Mouse (Mus musculus) lung, postnatal 0 days (tissue): ENCODE results near the gene Vps36. TPM values are rescaled to one million over a fixed set of nuclear protein-coding genes. Genes with fewer than 3 reads are reported as not detected.

Source experiments
- ATAC-seq: fragments of 200-750 bp; cut with Nextera tagmentation; 2 replicates; pipeline ENCODE4 v1.8.0; 2017; ENCODE audit warnings: moderate library complexity
- DNase-seq: peaks from one replicate; pipeline ENCODE4 v3.0.0-alpha.2; 2016; ENCODE audit warnings: low spot score
- H3K27ac ChIP-seq: fragments of 300-500 bp; sonication (generic); 2 replicates; pipeline ENCODE4 v1.5.1; 2014; ENCODE audit warnings: antibody characterized with exemption, mild to moderate bottlenecking, low read length, mixed read lengths
- H3K27me3 ChIP-seq: fragments of 300-500 bp; sonication (generic); replicated peaks from 2 replicates; pipeline ENCODE4 v1.6.1; 2014; ENCODE audit warnings: low read length, mixed read lengths; ENCODE audit not compliant: insufficient read depth
- H3K36me3 ChIP-seq: fragments of 300-500 bp; sonication (generic); 2 replicates; pipeline ENCODE4 v1.6.1; 2014; ENCODE audit warnings: low read length, mixed read lengths; ENCODE audit not compliant: insufficient read depth
- H3K4me1 ChIP-seq: fragments of 300-500 bp; sonication (generic); 2 replicates; pipeline ENCODE4 v1.6.1; 2014; ENCODE audit warnings: antibody characterized with exemption, low read depth, low read length, mixed read lengths; ENCODE audit not compliant: insufficient read depth
- H3K4me2 ChIP-seq: fragments of 300-500 bp; sonication (generic); replicated peaks from 2 replicates; pipeline ENCODE4 v1.6.1; 2014; ENCODE audit warnings: low read depth, mild to moderate bottlenecking, low read length, moderate library complexity, mixed read lengths
- H3K4me3 ChIP-seq: fragments of 300-500 bp; sonication (generic); 2 replicates; pipeline ENCODE4 v1.5.1; 2014; ENCODE audit warnings: low read depth, low read length
- H3K9ac ChIP-seq: fragments of 300-500 bp; sonication (generic); replicated peaks from 2 replicates; pipeline ENCODE4 v1.6.1; 2014; ENCODE audit warnings: low read depth, mild to moderate bottlenecking
- H3K9me3 ChIP-seq: fragments of 300-500 bp; sonication (generic); 2 replicates; pipeline ENCODE4 v1.6.1; 2016; ENCODE audit warnings: low read length, mixed read lengths
- CTCF ChIP-seq: IDR thresholded peaks from 2 replicates; pipeline ENCODE4 v1.5.1; 2016; ENCODE audit warnings: antibody characterized with exemption, mild to moderate bottlenecking
- EP300 ChIP-seq: IDR thresholded peaks from 2 replicates; pipeline ENCODE4 v1.6.1; 2016; ENCODE audit warnings: antibody characterized with exemption, mild to moderate bottlenecking, control low read depth
- WGBS: fragments of 180-500 bp; shearing (Covaris S2); extraction: QIAGEN DNeasy Blood & Tissue Kit; methylation state at CpG from one replicate; pipeline ENCODE4 v1.1.7; 2014; 5-methylcytosine and 5-hydroxymethylcytosine counted together
- polyA plus RNA-seq: library from polyadenylated mRNA; unstranded; fragments of >200 nt; fragmentation: Nextera tagmentation; extraction: Ambion mirVana; gene quantifications from 2 replicates; pipeline ENCODE4 v1.2.1, GENCODE M21; 2015

Gene Vps36
- polyA plus RNA-seq, 1 experiment from 2014 or later = 36.8 TPM

GRCm38 (mm10) chr8:22169167-22169566, 23.4 kb upstream of the Vps36 start:
- Histone ChIP-seq H3K9ac (no peak overlapping the region), H3K9me3 (no peaks in the 10 kb centered on the region), H3K27ac (no peak overlapping the region), H3K27me3 (no peaks in the 10 kb centered on the region), H3K36me3 (no peaks in the 10 kb centered on the region), H3K4me2 (no peak overlapping the region), H3K4me3 (no peak overlapping the region), H3K4me1 (no peaks in the 10 kb centered on the region)
- WGBS = 91% methylated on average over 5 of the region's 5 CpGs
- no peak for TF ChIP-seq CTCF
- no peak for ATAC-seq
- no peak for DNase-seq

DNA sequence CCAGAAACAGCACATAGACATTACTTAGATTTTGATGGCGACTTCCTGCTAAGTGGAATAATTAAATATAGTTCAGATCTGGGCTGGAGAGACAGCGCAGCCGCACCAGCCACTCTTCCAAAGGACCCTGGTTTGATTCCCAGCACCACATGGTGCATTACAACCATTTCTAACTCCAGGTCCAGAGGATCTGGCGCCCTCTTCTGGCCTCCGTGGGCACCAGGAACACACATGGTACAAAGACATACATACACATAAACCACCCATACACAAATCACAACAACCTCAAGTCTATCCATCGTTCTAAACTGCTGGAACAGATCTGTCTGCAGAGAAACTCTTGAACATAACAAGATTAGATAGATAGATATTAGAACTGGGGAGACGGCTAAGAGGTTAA, 16.6 kb upstream of the Vps36 start:
- no peak for DNase-seq
- no peaks in the 10 kb centered on the region for H3K9me3 ChIP-seq
- WGBS = 95% methylated on average over 7 of the region's 7 CpGs
- ATAC-seq = no peak
- no peaks in the 10 kb centered on the region for H3K36me3 ChIP-seq
- no peak overlapping the region for H3K4me3 ChIP-seq
- no peaks in the 10 kb centered on the region for H3K27me3 ChIP-seq
- no peak overlapping the region for H3K4me2 ChIP-seq
- H3K9ac ChIP-seq = no peak overlapping the region
- no peaks in the 10 kb centered on the region for H3K4me1 ChIP-seq
- H3K27ac ChIP-seq = no peak overlapping the region
- TF ChIP-seq EP300 (no peak), CTCF (no peak)

DNA sequence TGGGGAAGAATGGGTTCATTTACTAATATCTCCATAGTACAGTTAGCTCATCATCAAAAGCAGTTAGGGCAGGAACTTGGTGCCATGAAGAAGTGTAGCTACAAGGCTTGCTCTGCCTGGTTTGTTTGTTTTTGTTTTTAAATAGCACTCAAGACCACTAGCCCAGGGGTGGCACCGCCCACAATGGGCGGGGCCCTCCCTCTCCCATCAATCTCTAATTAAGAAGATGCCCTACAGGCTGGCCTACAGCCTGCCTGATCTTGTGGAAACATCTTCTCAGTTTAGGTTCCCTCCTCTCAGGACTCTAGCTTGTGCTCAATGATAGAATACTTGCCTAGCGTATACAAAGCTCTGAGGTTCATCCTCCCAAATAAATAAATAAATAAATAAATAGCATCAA, 7.7 kb upstream of the Vps36 start:
- H3K4me3 ChIP-seq = peak overlapping the region; percentile 79
- DNase-seq (peak; percentile 26), ATAC-seq (no peak; the same call in 1 of the 2 replicates)
- no peaks in the 10 kb centered on the region for H3K9me3 ChIP-seq
- 0% methylated on average over 3 of the region's 3 CpGs for WGBS
- no peaks in the 10 kb centered on the region for H3K36me3 ChIP-seq
- TF ChIP-seq EP300 = no peak
- no peaks in the 10 kb centered on the region for H3K27me3 ChIP-seq
- H3K4me2 ChIP-seq = peak overlapping the region; percentile 82
- H3K27ac ChIP-seq = no peak overlapping the region
- H3K4me1 ChIP-seq = 0 out of 2 replicates have a peak, but pooled peaks cover 2% of the 10 kb centered on the region
- no peak overlapping the region for H3K9ac ChIP-seq

DNA sequence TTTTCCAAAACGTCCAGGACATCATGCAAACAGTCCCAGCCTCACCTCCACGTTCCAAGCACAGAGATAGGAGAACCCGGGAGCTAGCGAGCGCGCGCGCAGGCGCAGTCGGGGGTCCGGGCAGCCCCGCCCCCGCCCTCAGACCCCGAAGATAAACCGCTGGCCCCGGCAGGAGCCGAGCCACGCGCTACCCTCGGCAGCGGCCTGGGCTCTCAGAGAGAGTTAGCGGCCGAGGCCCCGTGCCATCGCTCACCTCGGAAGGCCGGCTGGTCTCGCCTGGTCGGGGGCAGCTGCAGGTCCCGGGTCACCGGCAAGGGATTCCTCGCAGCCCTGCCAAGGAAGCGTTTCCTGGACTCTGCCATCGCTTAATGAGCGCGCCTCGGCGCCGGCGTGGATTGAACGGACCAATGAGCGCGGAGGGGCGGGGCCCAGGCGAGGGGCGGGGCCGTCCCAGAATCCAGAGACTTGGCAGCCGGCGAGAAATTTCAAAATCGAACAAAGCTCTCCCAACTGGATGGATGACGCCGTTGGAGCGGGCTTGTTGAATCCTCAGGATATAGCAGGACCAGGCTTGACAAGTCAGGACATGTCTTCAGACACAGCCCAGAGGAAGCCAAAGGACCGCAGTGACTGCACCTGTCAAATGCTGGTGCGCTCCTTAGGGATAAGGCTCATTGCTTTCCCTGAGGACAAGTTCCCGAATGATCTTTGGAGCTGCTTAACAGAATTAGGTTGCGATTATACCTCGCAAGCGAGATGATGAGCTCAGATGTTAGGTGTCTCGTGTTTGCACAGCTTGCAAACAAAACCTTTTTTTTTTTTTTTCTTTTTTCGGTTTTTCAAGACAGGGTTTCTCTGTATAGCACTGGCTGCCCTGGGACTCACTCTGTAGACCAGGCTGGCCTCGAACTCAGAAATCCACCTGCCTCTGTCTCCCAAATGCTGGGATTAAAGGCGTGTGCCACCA, 6.9 kb upstream of the Vps36 start, which contains the start of gene Ckap2:
Gene Ckap2 (minus strand): TSS at position 389 of the 967 bp plus-strand sequence.
- no peaks in the 10 kb centered on the region for H3K27me3 ChIP-seq
- no peaks in the 10 kb centered on the region for H3K9me3 ChIP-seq
- H3K36me3 ChIP-seq = no peaks in the 10 kb centered on the region
- peak within 1 kb of the TSS; percentile 43; the same call in 1 of the 2 replicates for H3K9ac ChIP-seq
- peak within 1 kb of the TSS; percentile 43 for H3K27ac ChIP-seq
- DNase-seq (peak; percentile 96), ATAC-seq (peak; percentile 98)
- 0 out of 2 replicates have a peak, but pooled peaks cover 2% of the 10 kb centered on the region for H3K4me1 ChIP-seq
- TF ChIP-seq CTCF (no peak), EP300 (no peak; the same call in 1 of the 2 replicates)
- peak within 1 kb of the TSS; percentile 79 for H3K4me3 ChIP-seq
- 2% methylated on average over 60 of the region's 63 CpGs for WGBS
- peak within 1 kb of the TSS; percentile 82 for H3K4me2 ChIP-seq

GRCm38 (mm10) chr8:22193432-22194010, 912 bp downstream of the Vps36 start:
- H3K4me1 ChIP-seq = peaks cover 6% of the 10 kb centered on the region; the same call in 1 of the 2 replicates
- TF ChIP-seq CTCF (no peak), EP300 (peak; percentile 16; the same call in 1 of the 2 replicates)
- no peaks in the 10 kb centered on the region for H3K9me3 ChIP-seq
- peak overlapping the region; percentile 83 for H3K9ac ChIP-seq
- peak overlapping the region; percentile 78 for H3K4me3 ChIP-seq
- 6% methylated on average over 12 of the region's 12 CpGs for WGBS
- no peaks in the 10 kb centered on the region for H3K27me3 ChIP-seq
- ATAC-seq (peak; percentile 25), DNase-seq (peak; percentile 74)
- peak overlapping the region; percentile 99 for H3K27ac ChIP-seq
- H3K4me2 ChIP-seq = peak overlapping the region; percentile 64
- no peaks in the 10 kb centered on the region for H3K36me3 ChIP-seq

DNA sequence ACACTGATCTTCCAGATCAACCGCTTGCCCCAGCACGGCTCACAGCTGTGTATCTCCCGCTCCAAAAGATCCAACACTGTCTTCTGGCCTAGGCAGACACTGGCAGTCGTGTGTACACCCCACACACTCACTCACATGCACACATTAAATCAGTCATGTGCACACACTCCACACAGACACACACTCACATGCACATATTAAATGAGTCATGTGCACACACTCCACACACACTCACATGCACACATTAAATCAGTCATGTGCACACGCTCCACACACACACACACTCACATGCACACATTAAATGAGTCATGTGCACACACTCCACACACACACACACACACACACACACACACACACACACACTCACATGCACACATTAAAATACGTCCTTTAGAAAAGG, 5.3 kb downstream of the Vps36 start:
- whole genome bisulfite sequencing = 88% methylated on average over 6 of the region's 6 CpGs
- H3K9ac ChIP-seq = no peak overlapping the region
- H3K4me1 ChIP-seq = peaks cover 6% of the 10 kb centered on the region; the same call in 1 of the 2 replicates
- H3K27me3 ChIP-seq = no peaks in the 10 kb centered on the region
- ATAC-seq (no peak), DNase-seq (no peak)
- H3K27ac ChIP-seq = no peak overlapping the region
- H3K36me3 ChIP-seq = peaks cover 11% of the 10 kb centered on the region; the same call in 1 of the 2 replicates
- H3K4me2 ChIP-seq = no peak overlapping the region
- H3K4me3 ChIP-seq = no peak overlapping the region
- H3K9me3 ChIP-seq = no peaks in the 10 kb centered on the region
- TF ChIP-seq EP300 (no peak), CTCF (no peak)
